Mouse (Mus musculus) MEL (cell line): ENCODE results near the gene Mbtd1. TPM values are rescaled to one million over a fixed set of nuclear protein-coding genes. Genes with fewer than 3 reads are reported as not detected.

Experiments
- DNase-seq: peaks from one replicate; pipeline ENCODE4 v3.0.0; 2011; ENCODE audit warnings: low read depth, low spot score
- H3K27ac ChIP-seq: 2 replicates; pipeline ENCODE4 v1.5.1; 2012; ENCODE audit warnings: low read depth, mild to moderate bottlenecking, control low read depth, low read length, moderate library complexity; ENCODE audit not compliant: control insufficient read depth
- H3K27me3 ChIP-seq, 2 experiments: fragments of 150-350 bp in 1 of 2; sonication (generic) in 1 of 2; 2 replicates each; pipeline ENCODE4 v1.6.1; 2012; ENCODE audit warnings: low read length in 2 of 2, mild to moderate bottlenecking in 2 of 2, improper control_type of control experiment in 1 of 2, moderate library complexity in 1 of 2; ENCODE audit not compliant: insufficient read depth in 2 of 2, control insufficient read depth in 1 of 2
- H3K36me3 ChIP-seq, 2 experiments: 2 replicates each; pipeline ENCODE4 v1.6.1; 2012 to 2014; ENCODE audit warnings: low read length in 2 of 2, improper control_type of control experiment in 1 of 2, inconsistent platforms in 1 of 2, mild to moderate bottlenecking in 1 of 2; ENCODE audit not compliant: insufficient read depth in 2 of 2, control insufficient read depth in 1 of 2
- H3K4me1 ChIP-seq, 2 experiments: fragments of 150-350 bp in 1 of 2; sonication (generic) in 1 of 2; 2 replicates each; pipeline ENCODE4 v1.6.1; 2012; ENCODE audit warnings: low read length in 2 of 2, improper control_type of control experiment in 1 of 2, mild to moderate bottlenecking in 1 of 2; ENCODE audit not compliant: insufficient read depth in 2 of 2, control insufficient read depth in 1 of 2
- H3K4me3 ChIP-seq, 2 experiments: fragments of 150-350 bp in 1 of 2; sonication (generic) in 1 of 2; 2 replicates each; pipeline ENCODE4 v1.5.1; 2012; ENCODE audit warnings: low read depth in 2 of 2, low read length in 2 of 2, mild to moderate bottlenecking in 2 of 2, moderate library complexity in 2 of 2, control low read depth in 1 of 2, improper control_type of control experiment in 1 of 2; ENCODE audit not compliant: control insufficient read depth in 1 of 2, insufficient read depth in 1 of 2
- H3K79me2 ChIP-seq: 2 replicates; pipeline ENCODE4 v1.6.1; 2012; ENCODE audit warnings: mild to moderate bottlenecking, low read length, moderate library complexity; ENCODE audit not compliant: control insufficient read depth, poor library complexity, insufficient read depth
- H3K9ac ChIP-seq: 2 replicates; pipeline ENCODE4 v1.6.1; 2012; ENCODE audit warnings: low read depth, mild to moderate bottlenecking, control low read depth, low read length, moderate library complexity; ENCODE audit not compliant: control insufficient read depth, poor library complexity, severe bottlenecking
- H3K9me3 ChIP-seq: fragments of 150-350 bp; sonication (generic); replicated peaks from 2 replicates; pipeline ENCODE4 v1.6.1; 2012; ENCODE audit warnings: mild to moderate bottlenecking, low read length, improper control_type of control experiment, moderate library complexity; ENCODE audit not compliant: insufficient read depth
- E2F4 ChIP-seq: IDR thresholded peaks from 2 replicates; pipeline ENCODE4 v1.6.1; 2011; ENCODE audit warnings: low read depth, low read length, improper control_type of control experiment, borderline replicate concordance
- EP300 ChIP-seq, 2 experiments: IDR thresholded peaks; 2 replicates each; pipeline ENCODE4 v1.6.1; 2011; ENCODE audit warnings: improper control_type of control experiment in 2 of 2, low read length in 2 of 2, low read depth in 1 of 2, mild to moderate bottlenecking in 1 of 2
- GABPA ChIP-seq: IDR thresholded peaks from 2 replicates; pipeline ENCODE4 v1.6.1; 2012; ENCODE audit warnings: low read depth, mild to moderate bottlenecking, inconsistent platforms, low read length, improper control_type of control experiment, moderate library complexity
- JUND ChIP-seq: IDR thresholded peaks from 2 replicates; pipeline ENCODE4 v1.6.1; 2011; ENCODE audit warnings: low read depth, mild to moderate bottlenecking, improper control_type of control experiment, low read length
- KAT2A ChIP-seq: conservative IDR thresholded peaks from 2 replicates; pipeline ENCODE4 v1.6.1; 2012; ENCODE audit warnings: low read depth, low read length, improper control_type of control experiment, inconsistent platforms
- MAFK ChIP-seq: IDR thresholded peaks from 2 replicates; pipeline ENCODE4 v1.6.1; 2011; ENCODE audit warnings: low read depth, mild to moderate bottlenecking, low read length, improper control_type of control experiment, borderline replicate concordance
- MAX ChIP-seq: IDR thresholded peaks from 2 replicates; pipeline ENCODE4 v1.6.1; 2011; ENCODE audit warnings: low read length, improper control_type of control experiment
- MEF2A ChIP-seq: IDR thresholded peaks from 2 replicates; pipeline ENCODE4 v1.6.1; 2014; ENCODE audit warnings: low read depth, mild to moderate bottlenecking, inconsistent platforms, low read length, improper control_type of control experiment; ENCODE audit not compliant: poor library complexity, insufficient replicate concordance, severe bottlenecking; ENCODE audit errors: extremely low read depth
- MXI1 ChIP-seq: IDR thresholded peaks from 2 replicates; pipeline ENCODE4 v1.6.1; 2011; ENCODE audit warnings: mild to moderate bottlenecking, low read depth, low read length, improper control_type of control experiment
- MYB ChIP-seq: IDR thresholded peaks from 2 replicates; pipeline ENCODE4 v1.6.1; 2011; ENCODE audit warnings: mild to moderate bottlenecking, low read depth, low read length, improper control_type of control experiment
- POLR2AphosphoS2 ChIP-seq: IDR thresholded peaks from 2 replicates; pipeline ENCODE4 v1.6.1; 2011; ENCODE audit warnings: low read length, improper control_type of control experiment
- POLR2AphosphoS5 ChIP-seq: IDR thresholded peaks from 2 replicates; pipeline ENCODE4 v1.6.1; 2012; ENCODE audit warnings: low read depth, borderline replicate concordance, mild to moderate bottlenecking, inconsistent platforms, low read length, moderate library complexity, mixed read lengths
- RAD21 ChIP-seq: IDR thresholded peaks from 2 replicates; pipeline ENCODE4 v1.6.1; 2011; ENCODE audit warnings: mild to moderate bottlenecking, low read depth, low read length, improper control_type of control experiment
- SMC3 ChIP-seq: IDR thresholded peaks from 2 replicates; pipeline ENCODE4 v1.6.1; 2011; ENCODE audit warnings: low read depth, low read length, improper control_type of control experiment
- TCF12 ChIP-seq: IDR thresholded peaks from 2 replicates; pipeline ENCODE4 v1.6.1; 2014; ENCODE audit warnings: low read depth, mild to moderate bottlenecking, inconsistent platforms, low read length, improper control_type of control experiment, moderate library complexity
- UBTF ChIP-seq: IDR thresholded peaks from 2 replicates; pipeline ENCODE4 v1.6.1; 2012; ENCODE audit warnings: low read depth, mild to moderate bottlenecking, inconsistent platforms, low read length, improper control_type of control experiment, moderate library complexity, borderline replicate concordance; ENCODE audit not compliant: insufficient read depth
- USF1 ChIP-seq: IDR thresholded peaks from 2 replicates; pipeline ENCODE4 v1.6.1; 2014; ENCODE audit warnings: low read depth, mild to moderate bottlenecking, inconsistent platforms, low read length, improper control_type of control experiment, moderate library complexity
- ZC3H11A ChIP-seq: IDR thresholded peaks from 2 replicates; pipeline ENCODE4 v1.6.1; 2012; ENCODE audit warnings: low read depth, mild to moderate bottlenecking, inconsistent platforms, low read length, improper control_type of control experiment
- polyA plus RNA-seq, 2 experiments: library from polyadenylated mRNA; stranded (reverse) in 1 of 2; unstranded in 1 of 2; fragments of >175 nt in 1 of 2; fragments of >200 nt in 1 of 2; gene quantifications; 2 replicates each; pipeline versions ENCODE4 v1.2.1 to v1.2.4; 2012; ENCODE audit warnings: low replicate concordance in 2 of 2, low read depth in 1 of 2; ENCODE audit not compliant: insufficient read length in 2 of 2, insufficient read depth in 1 of 2, missing spikeins in 1 of 2
- total RNA-seq: library from RNA; depleted of rRNA; stranded (reverse); fragments of 300-350 nt; gene quantifications from 2 replicates; pipeline ENCODE4 v1.2.3, GENCODE M21; 2012

The Mbtd1 gene
- total and polyA plus RNA-seq, 3 experiments, result 43.0 to 3,192 (median 51.8) TPM

DNA sequence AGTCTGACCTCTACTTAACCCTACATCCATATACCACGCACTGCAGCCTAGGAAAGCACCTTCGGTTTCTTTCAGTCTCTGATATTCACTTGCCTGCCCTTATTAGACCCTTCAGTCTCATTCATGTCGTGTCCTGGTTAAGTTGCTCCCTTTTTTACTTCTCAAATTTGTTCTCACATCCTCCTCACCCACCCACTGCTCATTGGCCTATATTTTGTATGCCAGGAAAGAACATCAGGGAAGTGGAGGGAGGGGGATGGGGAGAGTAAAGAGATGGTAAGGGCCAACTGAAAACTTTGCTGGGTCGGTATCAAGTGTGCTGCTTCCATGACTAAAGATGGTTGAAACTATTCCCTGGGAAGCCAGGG is 1.4 kb downstream of the Mbtd1 start:
- peaks cover 9 to 13% of the 10 kb centered on the region in 2 experiments for H3K4me1 ChIP-seq
- no peaks in the 10 kb centered on the region for H3K27me3 ChIP-seq
- peak overlapping the region; percentile 98 for H3K9ac ChIP-seq
- peak overlapping the region; percentile 87 to 89 for H3K4me3 ChIP-seq
- H3K79me2 ChIP-seq, result peaks cover 61% of the 10 kb centered on the region
- TF ChIP-seq MEF2A, result no peak
- TF ChIP-seq USF1, result no peak
- no peak for TF ChIP-seq E2F4
- TF ChIP-seq MAX, result no peak
- H3K27ac ChIP-seq, result peak overlapping the region; percentile 94
- H3K9me3 ChIP-seq, result no peaks in the 10 kb centered on the region
- H3K36me3 ChIP-seq, result peaks cover 27 to 35% of the 10 kb centered on the region in 2 experiments
- no peak for DNase-seq

DNA sequence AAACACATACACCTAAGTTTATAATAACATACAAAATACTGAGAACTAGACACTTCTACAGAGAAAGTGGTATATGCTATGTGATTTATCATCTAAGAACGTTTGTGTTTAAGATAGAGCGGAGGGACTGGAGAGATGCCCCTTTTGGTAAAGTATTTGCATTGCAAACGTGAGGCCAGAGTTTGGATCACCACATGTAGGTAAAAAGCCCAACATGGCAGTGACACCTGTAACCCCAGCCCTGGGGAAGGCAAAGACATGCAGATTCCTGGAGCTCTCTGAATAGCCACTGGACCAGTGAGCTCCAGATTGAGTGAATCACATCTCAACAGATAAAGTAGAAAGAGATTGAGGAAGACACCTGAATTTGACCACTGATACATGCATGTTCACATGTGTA is 12.1 kb downstream of the Mbtd1 start:
- Histone ChIP-seq H3K27ac (no peak overlapping the region), H3K79me2 (peaks cover 17% of the 10 kb centered on the region), H3K4me1 (no peaks in the 10 kb centered on the region), H3K4me3 (no peak overlapping the region)
- no peak for TF ChIP-seq MXI1
- no peak for TF ChIP-seq POLR2AphosphoS5
- no peak for TF ChIP-seq MYB
- TF ChIP-seq RAD21, result no peak
- no peak for TF ChIP-seq UBTF
- no peak for TF ChIP-seq POLR2AphosphoS2
- no peak for TF ChIP-seq EP300 (IDR thresholded peaks at IDR 0.05; ENCODE audit: low read depth in 1 of 2, low read length in 2 of 2)
- no peak for TF ChIP-seq KAT2A
- TF ChIP-seq JUND, result no peak
- no peak for TF ChIP-seq MAFK
- TF ChIP-seq GABPA, result no peak
- TF ChIP-seq ZC3H11A, result no peak
- TF ChIP-seq TCF12, result no peak
- no peak for TF ChIP-seq E2F4
- TF ChIP-seq SMC3, result no peak
- TF ChIP-seq, all 39 proteins: peak for 0
- no peaks in the 10 kb centered on the region for H3K9me3 ChIP-seq
- peaks cover 0 to 22% of the 10 kb centered on the region in 2 experiments; a peak in 3 of 4 replicates for H3K36me3 ChIP-seq
- no peak for DNase-seq
- H3K27me3 ChIP-seq, result no peaks in the 10 kb centered on the region
- no peak overlapping the region for H3K9ac ChIP-seq
